Mouse (Mus musculus): ENCODE results near the gene Pirb. TPM values are rescaled to one million over a fixed set of nuclear protein-coding genes. Genes with fewer than 3 reads are reported as not detected.

Pirb gene
- total RNA-seq, 2 experiments from 2014 or later, result 0.09 to 0.15 TPM

GRCm38 (mm10) chr7:3694076-3694948 lies 25.9 kb downstream of the Pirb start:
- intact Hi-C loops (cut with DNase I), result loop anchor here (5.0 kb wide), 1 partner anchor 47 kb away; the partner anchor contains the start of gene Cnot3
- peak; percentile 58 to 83 for DNase-seq (ENCODE audit: low spot score in 2 of 2)

DNA sequence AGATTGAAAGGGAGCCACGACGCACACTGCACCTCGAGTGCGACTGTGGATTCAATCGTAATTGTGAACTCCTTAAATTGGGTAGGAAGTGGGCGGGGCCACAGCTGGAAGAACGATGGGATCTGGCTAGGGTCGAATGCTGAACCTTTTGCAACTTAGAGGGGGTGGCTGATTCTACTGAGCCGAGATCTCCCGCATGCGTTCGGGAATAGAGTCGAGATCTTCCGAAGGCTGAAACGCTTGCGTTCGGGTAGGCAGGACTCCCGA lies 26.4 kb downstream of the Pirb start:
- intact Hi-C loops (cut with DNase I), result loop anchor here (5.0 kb wide), 1 partner anchor 46 kb away; the partner anchor contains the start of gene Cnot3
- peak in 1 of 2 experiments; percentile 92 for DNase-seq (ENCODE audit: low spot score in 2 of 2)

GRCm38 (mm10) chr7:3692987-3693808 lies 27.0 kb downstream of the Pirb start, which contains the start of gene Mboat7:
TSS of gene Mboat7 (minus strand) at chr7:3693523.
- peak; percentile 99 to 100 for DNase-seq (ENCODE audit: low spot score in 2 of 2)
- intact Hi-C loops (cut with DNase I), result loop anchor here (5.0 kb wide), 1 partner anchor 46 kb away; the partner anchor contains the start of gene Cnot3

- intact Hi-C loops (cut with DNase I), result loop anchor here (5.0 kb wide), 1 partner anchor 45 kb away; the partner anchor contains the start of gene Cnot3
Measured at GRCm38 (mm10) chr7:3692382-3692986, 27.7 kb downstream of the Pirb start, which contains the start of gene Tsen34. TSS of gene Tsen34 (plus strand) at chr7:3692863.

DNA sequence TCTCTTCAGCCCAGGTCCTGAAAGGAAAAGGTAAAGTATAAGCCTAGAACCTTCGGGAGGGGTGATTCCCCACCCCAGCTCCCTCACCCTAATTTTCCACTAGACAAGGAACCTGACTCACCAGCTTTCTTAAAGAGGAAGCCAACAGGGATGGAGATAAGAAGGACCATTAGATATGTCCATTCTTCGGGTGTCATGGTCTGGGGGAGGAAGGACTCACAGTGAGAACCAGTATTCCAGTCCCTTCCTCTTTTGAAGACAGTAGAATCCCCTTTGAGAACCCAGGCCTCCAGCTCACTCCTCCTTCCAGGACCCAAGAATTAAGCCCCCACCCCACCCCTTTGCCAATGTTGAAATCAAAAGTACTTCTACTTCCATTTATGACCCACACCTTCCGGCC lies 28.3 kb downstream of the Pirb start:
- intact Hi-C loops (cut with DNase I), result loop anchor here (5.0 kb wide), 1 partner anchor 45 kb away; the partner anchor contains the start of gene Cnot3
- no peak for DNase-seq (ENCODE audit: low spot score in 2 of 2)

More at GRCm38 (mm10) chr7:3692382-3692986, 27.7 kb downstream of the Pirb start, which contains the start of gene Tsen34:
- DNase-seq (ENCODE audit: low spot score in 2 of 2), result no peak

- intact Hi-C loops (cut with DNase I), result no loop called here
- DNase-seq (ENCODE audit: low spot score in 2 of 2), result no peak
Measured at GRCm38 (mm10) chr7:3685400-3686187, 34.6 kb downstream of the Pirb start.

DNA sequence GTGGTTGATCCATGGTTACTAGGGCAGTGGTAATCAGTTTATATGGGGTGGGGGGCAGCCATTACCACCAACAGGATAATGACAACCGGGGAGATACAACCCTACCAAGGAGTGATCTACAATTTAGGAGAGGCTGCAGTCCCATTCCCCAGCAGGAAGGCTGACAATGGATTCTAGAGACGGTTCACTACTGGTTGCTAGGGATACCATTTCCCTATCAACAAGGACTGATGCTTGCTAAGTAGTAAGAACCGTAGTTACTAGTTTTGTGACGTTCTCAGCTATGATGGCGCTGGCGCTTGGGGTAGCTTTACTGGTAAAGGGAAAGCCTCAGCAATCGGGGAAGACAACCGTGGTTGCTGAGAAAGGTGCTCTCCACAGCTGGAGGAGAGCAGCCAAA lies 35.5 kb downstream of the Pirb start:
- intact Hi-C loops (cut with DNase I), result no loop called here
- DNase-seq (ENCODE audit: low spot score in 2 of 2), result no peak

DNA sequence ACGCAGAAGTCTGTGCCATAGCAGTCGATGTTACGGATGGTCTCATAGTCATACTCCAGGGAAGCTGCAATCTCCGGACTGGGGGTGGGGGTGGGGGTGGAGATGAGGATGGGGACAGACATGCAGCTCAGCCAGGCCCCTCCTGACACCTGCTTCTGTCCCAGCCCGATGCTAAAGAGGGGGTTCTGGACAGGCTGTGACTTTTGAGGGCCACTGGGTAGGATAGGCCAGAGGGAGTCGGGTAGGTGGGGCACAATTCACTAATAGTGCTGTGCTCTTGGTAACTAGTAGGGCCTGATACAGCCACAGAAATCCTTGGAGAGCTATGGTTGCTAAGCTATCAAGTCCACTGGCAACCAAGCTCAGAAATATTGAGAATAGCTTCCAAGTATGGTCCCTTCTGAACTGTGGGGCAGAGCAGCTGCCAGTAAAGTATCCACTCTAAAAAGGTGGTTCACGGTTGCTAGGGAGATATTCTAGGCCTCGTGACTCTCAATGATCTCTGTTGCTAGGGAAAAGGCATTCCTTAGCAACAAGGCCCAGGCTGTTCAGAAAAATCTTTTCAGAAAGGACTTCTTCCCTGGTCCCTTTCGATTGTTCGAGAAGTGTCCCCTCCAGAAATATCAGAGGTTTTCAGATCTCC lies 36.2 kb downstream of the Pirb start:
- intact Hi-C loops (cut with DNase I), result no loop called here
- DNase-seq (ENCODE audit: low spot score in 2 of 2), result peak; percentile 31 to 56

DNA sequence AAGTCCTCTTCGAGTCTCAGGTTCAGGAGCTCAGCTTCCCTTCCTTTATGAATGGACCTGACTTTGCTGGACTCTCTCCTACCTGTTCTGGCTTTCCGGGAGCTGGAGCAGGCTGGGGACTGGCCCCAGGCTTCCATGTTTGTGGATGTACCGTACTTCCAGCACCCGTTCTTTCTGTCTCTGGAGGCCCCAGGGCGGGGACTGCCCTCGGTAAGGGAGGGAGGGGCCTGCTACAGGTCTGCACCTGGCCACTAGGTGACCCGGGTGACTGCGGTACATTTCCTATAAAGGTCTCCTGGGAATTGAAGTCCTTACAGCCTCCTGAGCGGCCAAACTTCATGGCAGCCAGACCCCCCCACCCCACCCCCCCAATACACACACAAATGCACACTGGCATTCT lies 42.8 kb downstream of the Pirb start, which contains the start of gene Tmc4:
TSS of gene Tmc4 (minus strand) at position 212 of the 400 bp plus-strand sequence.
- no peak for DNase-seq (ENCODE audit: low spot score in 2 of 2)
- intact Hi-C loops (cut with DNase I), result no loop called here

DNA sequence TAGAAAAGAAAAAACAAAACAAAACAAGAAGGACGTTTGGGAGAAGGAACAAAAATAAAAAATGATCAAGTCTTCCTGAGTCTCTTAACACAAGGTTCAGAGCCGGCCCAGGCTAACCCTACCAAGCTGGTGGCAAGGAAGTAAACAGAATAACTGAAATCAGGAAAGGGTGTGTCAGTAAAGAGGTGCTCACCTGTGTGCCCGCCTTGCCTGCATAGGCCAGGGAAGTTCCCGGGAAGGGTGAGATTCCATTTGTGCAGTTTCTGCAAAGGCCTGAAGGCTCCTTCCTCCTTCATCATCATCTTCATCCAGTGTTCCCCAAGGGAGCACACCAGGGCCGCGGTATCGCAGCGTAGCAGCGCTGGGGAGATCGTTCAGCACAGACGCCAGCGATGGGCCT lies 43.8 kb downstream of the Pirb start:
- intact Hi-C loops (cut with DNase I), result no loop called here
- DNase-seq (ENCODE audit: low spot score in 2 of 2), result no peak

- no peak for DNase-seq (ENCODE audit: low spot score in 2 of 2)
- intact Hi-C loops (cut with DNase I), result no loop called here
Measured at GRCm38 (mm10) chr7:3675228-3675548, 45.0 kb downstream of the Pirb start.

DNA sequence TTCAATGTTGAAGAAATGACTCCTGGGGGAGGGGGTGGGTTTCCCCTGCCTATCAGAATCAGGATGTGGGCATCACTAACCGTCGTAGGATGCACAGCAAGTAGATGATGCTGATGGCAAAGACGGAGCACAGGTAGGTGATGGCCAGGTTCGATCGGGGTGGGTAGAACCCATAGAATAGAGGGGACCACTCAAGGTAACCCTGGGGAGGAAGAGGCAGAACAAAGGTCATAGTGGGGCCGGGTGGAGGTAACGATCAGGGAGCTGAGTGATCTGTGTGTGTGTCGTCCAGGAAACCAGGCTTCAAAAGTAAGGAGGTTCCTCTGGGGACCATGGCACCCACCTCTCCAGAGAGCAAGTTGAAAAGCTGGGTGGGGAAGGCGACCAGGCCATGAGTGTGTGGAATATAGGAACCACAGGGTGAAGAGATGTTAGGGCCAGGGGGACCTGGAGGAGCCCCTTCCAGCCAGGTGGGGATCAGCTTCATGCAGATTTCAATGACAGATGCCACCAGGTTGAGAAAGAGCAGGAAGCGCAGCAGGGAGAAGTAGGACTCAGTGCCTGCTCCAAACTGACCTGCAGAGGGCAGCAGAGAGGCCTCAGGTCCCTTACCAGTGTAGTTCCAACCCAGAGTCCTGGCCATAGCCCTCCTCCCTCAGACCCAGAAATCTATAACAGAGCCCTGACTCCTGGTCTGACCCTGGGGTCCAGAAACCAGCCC lies 45.5 kb downstream of the Pirb start:
- intact Hi-C loops (cut with DNase I), result no loop called here
- DNase-seq (ENCODE audit: low spot score in 2 of 2), result peak; percentile 85 to 89

DNA sequence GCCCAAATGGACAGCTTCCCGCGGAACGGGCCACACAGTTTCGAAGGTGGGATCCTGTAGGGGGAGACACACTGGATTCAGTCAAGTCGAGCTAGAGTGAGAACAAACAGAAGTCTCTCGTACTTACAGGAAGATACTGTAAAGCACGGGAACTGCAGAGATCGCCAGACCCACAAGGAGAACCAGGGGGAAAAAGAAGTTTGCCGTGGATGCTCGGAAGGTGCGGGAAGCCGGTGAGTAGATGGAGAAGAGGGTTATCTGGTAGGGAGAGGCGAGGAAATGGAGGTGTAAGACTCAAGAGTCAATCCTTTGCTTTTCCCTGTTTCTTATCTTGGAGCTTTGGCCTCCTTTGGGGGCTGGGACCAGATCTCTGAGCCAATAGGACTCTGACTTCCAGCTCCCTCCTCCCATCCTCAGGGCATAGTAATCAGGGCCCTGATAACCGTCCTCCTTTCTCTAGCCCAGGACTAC lies 53.2 kb downstream of the Pirb start:
- DNase-seq (ENCODE audit: low spot score in 2 of 2), result no peak
- intact Hi-C loops (cut with DNase I), result loop anchor here (10.0 kb wide), 1 partner anchor 808 kb away; no protein-coding TSS in a partner anchor

DNA sequence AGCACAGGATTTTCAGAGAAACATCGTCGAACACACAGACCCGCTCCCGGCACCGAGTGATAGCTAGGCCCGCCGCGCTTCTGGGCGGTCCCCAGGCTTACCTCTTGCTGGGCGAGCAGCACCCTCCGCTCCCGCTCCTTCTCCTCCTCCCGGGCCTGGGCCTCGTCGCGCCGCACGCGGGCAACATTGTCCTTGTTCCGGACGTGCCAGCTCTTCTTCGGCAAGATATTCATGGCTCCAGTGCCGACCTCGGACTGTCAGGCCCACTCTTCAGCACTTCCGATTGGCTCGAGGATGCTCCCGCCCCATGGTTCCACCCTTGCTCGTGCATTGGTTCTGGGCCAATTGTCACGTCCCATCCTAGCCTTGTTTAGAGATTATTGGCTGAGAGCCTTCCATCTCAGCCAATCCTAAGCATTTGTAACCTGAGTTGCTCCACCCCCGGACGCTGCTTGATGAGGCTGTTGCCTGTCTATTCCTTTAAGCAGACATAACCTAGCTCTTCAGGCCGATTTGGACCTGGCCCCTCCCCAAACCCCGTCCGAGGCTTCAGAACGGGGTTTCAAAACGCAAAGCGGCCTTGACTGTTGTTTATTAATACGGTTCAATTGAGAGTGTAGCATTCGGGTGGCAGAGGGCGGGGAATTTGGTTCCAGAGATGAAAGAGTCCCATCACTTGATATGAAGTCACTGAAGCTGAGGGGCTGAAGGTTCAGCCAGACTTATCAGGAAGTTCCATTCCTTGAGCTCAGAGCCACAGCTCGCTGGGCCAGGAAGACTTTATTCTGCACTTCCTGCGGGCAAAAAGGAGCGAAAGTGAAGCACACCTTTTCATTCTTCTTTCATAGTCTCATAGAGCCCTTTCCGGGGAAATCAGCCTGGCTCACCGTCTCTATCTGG lies 54.7 kb downstream of the Pirb start, which contains the start of gene Leng1:
TSS of gene Leng1 (minus strand) at position 626 of the 900 bp plus-strand sequence.
- DNase-seq (ENCODE audit: low spot score in 2 of 2), result peak; percentile 97 to 98
- intact Hi-C loops (cut with DNase I), result loop anchor here (10.0 kb wide), 1 partner anchor 809 kb away; no protein-coding TSS in a partner anchor

GRCm38 (mm10) chr7:3664524-3665214 lies 55.5 kb downstream of the Pirb start:
- intact Hi-C loops (cut with DNase I), result loop anchor here (10.0 kb wide), 1 partner anchor 810 kb away; no protein-coding TSS in a partner anchor
- DNase-seq (ENCODE audit: low spot score in 2 of 2), result no peak

Data from left cerebral cortex, postnatal 14 days (tissue).